Mouse (Mus musculus) megakaryocyte-erythroid progenitor cell, adult 5-6 weeks (primary cell): Measurements from ENCODE around the gene Nek6. TPM values are rescaled to one million over a fixed set of nuclear protein-coding genes. Genes with fewer than 3 reads are reported as not detected.

Experiments used
- ATAC-seq: replicated peaks from 2 replicates; pipeline ENCODE4 v1.8.0; 2016; ENCODE audit warnings: mild to moderate bottlenecking, inconsistent platforms; ENCODE audit not compliant: severe bottlenecking, poor library complexity, low FRiP score, low TSS enrichment
- total RNA-seq, 2 experiments: library from RNA; stranded (forward) in 1 of 2; stranded (reverse) in 1 of 2; fragments of 200-1000, 215-1000 nt in 1 of 2; fragments of >200 nt in 1 of 2; fragmentation: Nextera tagmentation in 1 of 2; gene quantifications; 2 replicates each; pipeline ENCODE4 v1.2.3; 2014 to 2017

Nek6 gene
- total RNA-seq, 2 experiments from 2014 or later: 0.05 TPM; not detected in 1

DNA sequence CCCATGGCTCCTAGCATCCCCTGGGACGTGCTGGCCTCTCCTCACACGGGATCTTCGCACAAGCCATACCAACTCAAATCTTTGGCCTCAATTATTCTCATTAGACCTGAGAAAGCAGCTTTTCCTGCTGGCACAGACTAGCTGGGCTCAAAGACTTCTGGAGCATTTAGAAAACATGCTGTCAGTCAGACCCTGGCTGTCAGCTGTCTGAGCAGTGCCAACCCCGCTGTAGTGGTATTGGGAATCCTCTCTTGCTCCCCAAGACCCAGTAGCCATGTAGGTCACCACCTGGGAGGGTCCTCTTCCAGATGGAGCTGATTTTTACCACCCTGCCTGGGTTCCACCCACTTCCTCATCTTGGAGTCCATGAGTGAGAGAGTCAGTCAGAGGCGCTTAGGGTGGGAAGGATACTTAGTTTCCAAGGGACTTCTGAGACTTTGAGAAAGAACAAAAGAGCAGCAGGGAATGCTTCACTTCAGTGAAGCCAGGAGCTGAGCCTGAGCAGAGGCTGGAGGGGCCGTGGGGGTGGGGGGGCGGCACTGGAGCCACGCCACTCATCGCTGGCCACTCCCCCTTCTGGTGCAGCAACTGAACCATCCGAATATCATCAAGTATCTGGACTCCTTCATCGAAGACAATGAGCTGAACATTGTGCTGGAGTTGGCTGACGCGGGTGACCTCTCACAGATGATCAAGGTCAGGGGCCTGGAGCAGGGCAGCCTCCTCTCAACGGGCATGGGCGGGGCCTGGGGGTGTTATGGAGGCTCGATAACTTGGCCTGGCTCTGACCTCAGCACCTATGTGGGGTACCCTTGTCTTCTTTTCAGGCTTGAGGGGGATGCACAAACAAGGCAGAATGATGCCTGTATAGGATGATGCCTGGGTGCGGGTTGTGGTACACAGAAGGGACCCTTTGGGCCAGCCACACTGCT is 49.1 kb downstream of the Nek6 start:
- ATAC-seq: no peak

GRCm38 (mm10) chr2:38562596-38562995 is 51.2 kb downstream of the Nek6 start:
- ATAC-seq: no peak

DNA sequence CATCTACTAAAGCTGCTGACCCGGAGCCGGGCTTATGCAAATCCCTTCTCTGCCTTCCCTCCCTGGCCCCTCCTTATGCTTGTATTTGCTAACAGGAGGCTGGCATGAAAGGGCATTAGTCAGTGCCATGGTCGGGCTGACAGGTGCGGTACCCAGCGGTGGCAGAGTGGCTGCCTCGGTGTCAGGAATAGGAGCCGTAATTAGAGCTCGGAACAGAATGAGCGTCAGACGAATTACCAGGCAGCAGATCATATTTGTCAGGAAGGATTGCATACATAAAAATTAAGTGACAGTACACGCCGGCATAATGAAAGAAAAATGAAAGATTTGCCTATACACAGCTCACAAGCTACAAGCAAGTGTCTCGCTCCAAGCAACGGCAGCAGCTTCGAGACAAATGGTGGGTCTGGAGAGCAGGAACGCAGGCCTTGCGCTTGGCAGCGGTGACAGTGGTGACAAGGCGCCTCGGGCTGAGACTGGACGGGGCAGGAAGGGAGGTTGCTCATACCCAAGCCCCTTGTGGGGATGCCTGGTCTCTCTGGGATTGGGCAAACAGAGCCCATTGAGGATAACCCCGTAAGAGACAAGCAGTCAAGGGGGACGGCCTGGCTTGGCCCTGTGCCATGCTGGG is 60.6 kb downstream of the Nek6 start:
- ATAC-seq: no peak

DNA sequence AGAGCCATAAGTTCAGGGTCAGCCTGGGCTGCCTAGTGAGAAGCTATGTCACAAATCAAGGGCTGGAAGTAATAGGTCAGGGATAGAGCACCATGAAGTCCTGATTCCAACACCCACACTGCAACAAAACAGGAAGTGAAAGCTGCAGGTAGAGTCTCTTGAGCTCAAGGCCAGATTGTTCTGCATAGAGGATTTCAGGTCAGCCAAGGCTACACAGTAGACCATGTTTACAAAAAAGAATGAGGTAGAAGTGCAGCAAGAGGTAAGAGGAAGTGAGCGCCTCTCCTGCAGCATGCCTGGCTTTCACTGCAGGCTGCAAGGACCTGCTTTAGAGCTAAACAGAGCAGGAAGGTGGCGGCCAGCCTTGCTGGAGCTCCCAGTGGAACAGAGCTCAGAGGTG is 63.3 kb downstream of the Nek6 start:
- no peak for ATAC-seq

DNA sequence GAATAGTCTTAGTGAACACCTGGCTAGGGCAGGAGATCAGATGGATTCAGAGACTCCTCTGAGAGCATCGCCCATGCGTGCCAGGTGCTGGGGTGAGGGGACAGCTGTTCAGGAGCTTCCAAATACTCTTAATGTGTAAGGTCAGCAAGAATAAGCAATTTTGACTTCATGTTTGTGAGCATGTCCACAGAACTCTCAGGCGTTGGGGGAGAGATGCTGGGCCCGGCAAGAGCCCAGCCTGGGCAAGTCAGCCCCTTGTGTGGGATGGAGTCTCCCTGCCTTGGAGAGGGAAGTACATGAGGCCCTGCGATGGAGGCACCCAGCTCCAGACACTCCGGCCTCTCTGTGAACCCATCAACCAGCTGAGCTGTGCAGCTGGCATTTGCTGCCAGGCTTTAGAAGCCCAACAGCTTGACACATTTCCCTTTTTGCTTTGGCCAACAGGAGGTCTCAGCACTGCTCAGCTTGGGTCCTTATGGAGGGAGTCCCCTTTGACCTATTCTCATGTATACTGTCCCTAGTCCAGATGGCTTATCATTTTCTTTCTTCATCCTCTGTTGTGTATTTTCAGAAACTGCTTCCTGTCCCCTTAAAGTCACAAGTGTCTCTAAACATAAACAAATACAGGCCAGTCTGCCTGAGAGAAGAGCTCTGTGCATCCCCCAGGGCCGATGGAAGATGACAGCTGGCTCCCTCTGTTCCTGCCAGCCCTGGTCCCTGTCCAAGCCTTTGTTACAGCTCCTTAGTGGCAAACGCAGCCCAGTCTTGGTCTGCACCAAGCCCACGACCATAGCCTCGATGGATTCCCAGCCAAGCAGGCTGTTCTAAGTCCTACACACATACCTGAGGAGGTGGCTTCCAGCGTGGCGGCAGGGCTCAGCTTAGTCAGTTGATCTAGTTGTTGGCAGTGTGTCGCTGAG is 67.4 kb downstream of the Nek6 start:
- ATAC-seq: no peak

DNA sequence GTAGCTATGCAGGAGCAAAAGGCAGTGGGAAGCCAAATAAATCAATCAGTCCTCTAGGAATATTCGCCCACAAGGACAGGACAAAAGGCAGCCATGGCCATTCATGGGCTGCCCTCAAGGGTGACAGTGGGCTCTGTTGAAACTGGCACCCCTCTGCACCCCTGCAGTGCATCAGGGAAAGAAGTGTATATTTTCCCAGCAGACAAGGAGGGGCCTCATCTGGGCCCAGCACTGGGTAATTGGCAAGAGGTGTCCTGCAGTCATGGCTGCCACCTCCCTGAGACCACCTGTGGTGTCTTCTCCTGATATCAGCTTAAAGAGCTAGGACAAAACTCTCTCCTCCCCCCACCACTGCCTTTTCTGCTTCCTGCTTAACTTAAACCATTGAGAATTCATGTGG is 68.1 kb downstream of the Nek6 start:
- no peak for ATAC-seq

- ATAC-seq: no peak
Measured at GRCm38 (mm10) chr2:38583982-38584381, 72.5 kb downstream of the Nek6 start.

GRCm38 (mm10) chr2:38584514-38585378 is 73.3 kb downstream of the Nek6 start:
- no peak for ATAC-seq

GRCm38 (mm10) chr2:38585379-38585736 is 73.9 kb downstream of the Nek6 start:
- ATAC-seq: no peak

- no peak for ATAC-seq
Measured at GRCm38 (mm10) chr2:38586733-38587132, 75.3 kb downstream of the Nek6 start.

DNA sequence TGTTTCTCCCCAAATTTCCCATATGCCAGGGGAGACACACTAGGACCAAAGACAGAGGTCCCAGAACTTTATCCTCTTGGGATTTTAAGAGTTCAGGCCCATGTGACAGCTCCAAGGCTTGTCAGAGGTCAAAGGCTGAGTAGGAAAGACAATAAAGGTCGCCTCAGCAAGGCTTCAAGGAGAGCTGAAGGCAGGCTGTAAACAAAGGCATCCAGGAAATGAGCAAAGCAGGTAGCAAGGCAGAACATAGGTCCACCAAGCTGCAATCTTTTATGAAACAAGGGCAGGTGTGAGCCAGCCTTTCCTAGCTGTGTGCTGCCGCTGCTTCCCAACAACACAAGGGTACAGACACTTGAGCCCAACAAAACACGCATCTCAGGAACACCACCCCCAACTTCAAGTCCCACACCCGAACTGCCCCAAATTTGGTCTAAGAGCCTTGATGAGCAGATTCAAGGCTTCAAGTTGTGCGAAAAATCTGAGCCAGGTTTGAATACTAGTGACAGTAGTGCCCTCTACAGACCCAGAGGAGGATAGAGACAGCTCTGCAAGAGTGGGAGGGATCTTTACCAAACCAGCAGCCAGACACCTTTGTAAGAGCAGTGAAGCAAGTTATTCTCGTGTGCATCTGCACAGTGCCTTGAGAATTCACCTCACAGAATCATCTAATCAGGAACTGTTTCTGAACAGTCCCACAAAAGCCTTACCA is 80.5 kb downstream of the Nek6 start:
- no peak for ATAC-seq

GRCm38 (mm10) chr2:38594874-38595273 is 83.4 kb downstream of the Nek6 start:
- no peak for ATAC-seq

GRCm38 (mm10) chr2:38597896-38598295 is 86.5 kb downstream of the Nek6 start:
- no peak for ATAC-seq

- no peak for ATAC-seq
Measured at GRCm38 (mm10) chr2:38598395-38598794, 87.0 kb downstream of the Nek6 start.

DNA sequence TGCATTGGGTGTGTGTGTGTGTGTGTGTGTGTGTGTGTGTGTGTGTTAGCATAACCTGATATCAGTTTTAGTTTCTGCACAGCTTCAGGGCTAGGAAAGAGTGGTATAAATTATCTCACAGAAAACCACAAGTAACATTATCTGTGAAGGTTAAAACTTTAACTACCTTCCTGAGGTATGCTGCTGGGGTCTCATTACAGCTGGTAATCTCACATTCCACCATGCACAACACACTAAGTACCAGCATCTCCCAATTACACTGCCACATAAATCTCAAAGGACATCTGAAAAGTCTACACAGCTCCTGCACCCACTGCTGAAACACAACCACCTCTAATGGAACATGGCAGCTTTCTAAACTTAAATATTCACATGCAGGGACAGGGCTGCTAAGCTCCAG is 89.4 kb downstream of the Nek6 start:
- ATAC-seq: no peak

GRCm38 (mm10) chr2:38607716-38608115 is 96.3 kb downstream of the Nek6 start:
- no peak for ATAC-seq

- ATAC-seq: no peak
Measured at GRCm38 (mm10) chr2:38608831-38609309, 97.4 kb downstream of the Nek6 start.

GRCm38 (mm10) chr2:38609310-38609709 is 97.9 kb downstream of the Nek6 start:
- no peak for ATAC-seq
